Mouse (Mus musculus) midbrain, postnatal 0 days (tissue): Measurements from ENCODE around the gene Traf7. TPM values are rescaled to one million over a fixed set of nuclear protein-coding genes. Genes with fewer than 3 reads are reported as not detected.

Experiments used
- ATAC-seq: fragments of 200-750 bp; cut with Nextera tagmentation; 2 replicates; pipeline ENCODE4 v1.8.0; 2017; ENCODE audit warnings: moderate number of reproducible peaks, mild to moderate bottlenecking, moderate TSS enrichment, moderate library complexity; ENCODE audit not compliant: low FRiP score
- DNase-seq: peaks from one replicate; pipeline ENCODE4 v3.0.0-alpha.2; 2015; ENCODE audit warnings: low spot score
- H3K27ac ChIP-seq: fragments of 300-500 bp; sonication (generic); 2 replicates; pipeline ENCODE4 v1.5.1; 2014; ENCODE audit warnings: low read depth, mild to moderate bottlenecking, low read length, mixed read lengths
- H3K27me3 ChIP-seq: fragments of 300-500 bp; sonication (generic); 2 replicates; pipeline ENCODE4 v1.6.1; 2014; ENCODE audit warnings: low read length, control low read depth, mixed read lengths; ENCODE audit not compliant: insufficient read depth
- H3K36me3 ChIP-seq: fragments of 300-500 bp; sonication (generic); 2 replicates; pipeline ENCODE4 v1.6.1; 2014; ENCODE audit warnings: low read length, control low read depth, mixed read lengths; ENCODE audit not compliant: insufficient read depth
- H3K4me1 ChIP-seq: fragments of 300-500 bp; sonication (generic); 2 replicates; pipeline ENCODE4 v1.6.1; 2014; ENCODE audit warnings: mild to moderate bottlenecking, control low read depth, antibody characterized with exemption, low read length, mixed read lengths; ENCODE audit not compliant: insufficient read depth
- H3K4me2 ChIP-seq: fragments of 300-500 bp; sonication (generic); 2 replicates; pipeline ENCODE4 v1.6.1; 2014; ENCODE audit warnings: low read depth, mild to moderate bottlenecking, low read length, mixed read lengths; ENCODE audit not compliant: poor library complexity, severe bottlenecking
- H3K4me3 ChIP-seq: fragments of 300-500 bp; sonication (generic); 2 replicates; pipeline ENCODE4 v1.5.1; 2014; ENCODE audit warnings: low read depth, mild to moderate bottlenecking, low read length, moderate library complexity
- H3K9ac ChIP-seq: fragments of 300-500 bp; sonication (generic); replicated peaks from 2 replicates; pipeline ENCODE4 v1.6.1; 2014; ENCODE audit warnings: mild to moderate bottlenecking, low read length, moderate library complexity, mixed read lengths; ENCODE audit not compliant: poor library complexity, severe bottlenecking
- H3K9me3 ChIP-seq: fragments of 300-500 bp; sonication (generic); 2 replicates; pipeline ENCODE4 v1.6.1; 2016; ENCODE audit warnings: low read length, control low read depth
- CTCF ChIP-seq: IDR thresholded peaks from 2 replicates; pipeline ENCODE4 v1.5.1; 2016; ENCODE audit warnings: antibody characterized with exemption, mild to moderate bottlenecking
- WGBS: fragments of 180-500 bp; shearing (Covaris S2); extraction: QIAGEN DNeasy Blood & Tissue Kit; methylation state at CpG from one replicate; pipeline ENCODE4 v1.1.7; 2014; 5-methylcytosine and 5-hydroxymethylcytosine counted together
- polyA plus RNA-seq: library from polyadenylated mRNA; unstranded; fragments of >200 nt; fragmentation: Nextera tagmentation; extraction: Ambion mirVana; gene quantifications from 2 replicates; pipeline ENCODE4 v1.2.1, GENCODE M21; 2015
- total RNA-seq: library from RNA; depleted of rRNA; stranded (reverse); fragments of >200 nt; gene quantifications from 2 replicates; pipeline ENCODE4 v1.2.3, GENCODE M21; 2014; rRNA removed

Gene Traf7
- total and polyA plus RNA-seq, 2 experiments from 2014 or later: 71.4 to 175 TPM

- DNase-seq (no peak), ATAC-seq (no peak)
- H3K36me3 ChIP-seq: no peaks in the 10 kb centered on the region
- no peak overlapping the region for H3K4me3 ChIP-seq
- no peak overlapping the region for H3K4me2 ChIP-seq
- no peaks in the 10 kb centered on the region for H3K4me1 ChIP-seq
- no peak overlapping the region for H3K9ac ChIP-seq
- WGBS: 66% methylated on average over 6 of the region's 6 CpGs
- H3K27me3 ChIP-seq: no peaks in the 10 kb centered on the region
- H3K27ac ChIP-seq: no peak overlapping the region
- H3K9me3 ChIP-seq: no peaks in the 10 kb centered on the region
- TF ChIP-seq CTCF: no peak
These were observed 64.2 kb downstream of the Traf7 start for GRCm38 (mm10) chr17:24463374-24464133.

DNA sequence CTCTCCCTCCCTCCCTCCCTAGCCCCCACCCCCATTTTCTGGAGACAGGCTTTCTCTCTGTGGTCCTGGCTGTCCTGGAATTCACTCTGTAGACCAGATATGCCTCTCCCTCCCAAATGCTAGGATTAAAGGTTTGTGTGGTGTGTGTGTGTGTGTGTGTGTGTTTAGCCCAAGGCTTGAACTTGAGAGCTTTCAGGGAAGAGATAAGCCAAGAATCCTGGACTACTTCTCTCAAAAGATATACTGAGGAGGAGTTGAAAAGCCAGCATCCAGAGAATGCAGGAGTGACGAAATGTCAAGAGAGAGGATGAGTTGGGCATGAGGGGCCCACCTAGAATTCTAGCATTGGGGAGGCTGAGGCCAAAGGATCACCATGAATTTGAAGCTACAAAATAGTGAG is 64.8 kb downstream of the Traf7 start:
- Histone ChIP-seq H3K4me3 (no peak overlapping the region), H3K27ac (no peak overlapping the region), H3K4me2 (no peak overlapping the region), H3K4me1 (no peaks in the 10 kb centered on the region), H3K36me3 (no peaks in the 10 kb centered on the region), H3K9me3 (no peaks in the 10 kb centered on the region), H3K9ac (no peak overlapping the region), H3K27me3 (no peaks in the 10 kb centered on the region)
- DNase-seq: no peak
- 93% methylated on average over 1 of the region's 1 CpGs for WGBS
- no peak for TF ChIP-seq CTCF
- no peak for ATAC-seq

DNA sequence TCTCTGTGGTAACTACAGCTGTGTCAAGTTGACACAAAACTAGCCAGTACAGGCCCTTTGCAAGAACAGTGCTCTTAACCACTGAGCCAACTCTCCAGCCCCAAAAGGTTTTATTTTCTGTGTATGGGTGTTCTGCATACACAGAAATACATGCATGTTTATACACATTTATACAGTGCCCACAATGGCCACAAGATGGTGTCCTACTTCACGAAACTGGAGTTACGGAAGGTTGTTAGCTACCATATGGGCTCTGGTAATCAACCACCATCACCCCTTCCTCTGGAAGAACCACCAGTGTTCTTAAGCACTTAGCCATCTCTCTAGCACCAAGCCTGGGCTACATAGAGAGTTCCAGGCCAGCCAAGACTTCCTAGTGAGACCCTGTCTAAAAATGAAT is 66.2 kb downstream of the Traf7 start:
- 62% methylated on average over 2 of the region's 2 CpGs for WGBS
- no peak overlapping the region for H3K9ac ChIP-seq
- no peaks in the 10 kb centered on the region for H3K36me3 ChIP-seq
- DNase-seq (peak; percentile 42), ATAC-seq (no peak)
- peak; percentile 56 for TF ChIP-seq CTCF
- H3K4me2 ChIP-seq: no peak overlapping the region
- no peaks in the 10 kb centered on the region for H3K9me3 ChIP-seq
- no peaks in the 10 kb centered on the region for H3K4me1 ChIP-seq
- no peak overlapping the region for H3K27ac ChIP-seq
- no peaks in the 10 kb centered on the region for H3K27me3 ChIP-seq
- H3K4me3 ChIP-seq: no peak overlapping the region

Other genes with a start within 250 kb of the Traf7 start
- 0.99 and 1.8 TPM in 2 replicates for gene Abca17, start 176.9 kb downstream of the Traf7 start, total RNA-seq
- gene Abca17, start 176.9 kb downstream of the Traf7 start, polyA plus RNA-seq: 1.0 and 1.1 TPM in 2 replicates
- gene Abca3, start 176.0 kb downstream of the Traf7 start, total RNA-seq: 91.3 and 95.9 TPM in 2 replicates
- 28.8 and 32.7 TPM in 2 replicates for gene Abca3, start 176.0 kb downstream of the Traf7 start, polyA plus RNA-seq
- gene Rnps1, start 113.4 kb downstream of the Traf7 start, total RNA-seq: 248 and 260 TPM in 2 replicates
- 347 and 350 TPM in 2 replicates for gene Rnps1, start 113.4 kb downstream of the Traf7 start, polyA plus RNA-seq
- gene Eci1, start 101.3 kb downstream of the Traf7 start, total RNA-seq: 20.6 and 26.6 TPM in 2 replicates
- gene Eci1, start 101.3 kb downstream of the Traf7 start, polyA plus RNA-seq: 31.0 and 41.1 TPM in 2 replicates
- gene Dnase1l2, start 84.8 kb downstream of the Traf7 start, total RNA-seq: 5.0 and 5.6 TPM in 2 replicates
- 0.94 and 1.1 TPM in 2 replicates for gene Dnase1l2, start 84.8 kb downstream of the Traf7 start, polyA plus RNA-seq
- gene E4f1, start 57.6 kb downstream of the Traf7 start, total RNA-seq: 35.1 and 38.0 TPM in 2 replicates
- gene E4f1, start 57.6 kb downstream of the Traf7 start, polyA plus RNA-seq: 25.6 and 30.6 TPM in 2 replicates
- gene Pgp, start 57.5 kb downstream of the Traf7 start, total RNA-seq: 49.6 and 50.1 TPM in 2 replicates
- 86.8 and 88.7 TPM in 2 replicates for gene Pgp, start 57.5 kb downstream of the Traf7 start, polyA plus RNA-seq
- gene Bricd5, start 54.1 kb downstream of the Traf7 start, total RNA-seq: 0.57 TPM in 1 of 2 replicates, not detected in the other
- gene Bricd5, start 54.1 kb downstream of the Traf7 start, polyA plus RNA-seq: 0.83 and 0.95 TPM in 2 replicates
- gene Mlst8, start 48.9 kb downstream of the Traf7 start, total RNA-seq: 51.8 and 60.8 TPM in 2 replicates
- gene Mlst8, start 48.9 kb downstream of the Traf7 start, polyA plus RNA-seq: 28.4 and 29.5 TPM in 2 replicates
- gene Caskin1, start 39.3 kb downstream of the Traf7 start, total RNA-seq: 151 and 153 TPM in 2 replicates
- 43.9 and 47.5 TPM in 2 replicates for gene Caskin1, start 39.3 kb downstream of the Traf7 start, polyA plus RNA-seq
- 4.4 and 7.6 TPM in 2 replicates for gene Rab26, start 6.3 kb upstream of the Traf7 start, total RNA-seq
- gene Rab26, start 6.3 kb upstream of the Traf7 start, polyA plus RNA-seq: 15.5 and 17.7 TPM in 2 replicates
- gene Pkd1, start 21.9 kb upstream of the Traf7 start, total RNA-seq: 73.6 and 84.3 TPM in 2 replicates
- 13.6 and 14.5 TPM in 2 replicates for gene Pkd1, start 21.9 kb upstream of the Traf7 start, polyA plus RNA-seq
- gene Tsc2, start 104.7 kb upstream of the Traf7 start, total RNA-seq: 106 and 114 TPM in 2 replicates
- 56.6 and 61.7 TPM in 2 replicates for gene Tsc2, start 104.7 kb upstream of the Traf7 start, polyA plus RNA-seq
- 4.5 and 6.2 TPM in 2 replicates for gene Nthl1, start 104.7 kb upstream of the Traf7 start, total RNA-seq
- gene Nthl1, start 104.7 kb upstream of the Traf7 start, polyA plus RNA-seq: 6.0 and 7.2 TPM in 2 replicates
- gene Slc9a3r2, start 122.4 kb upstream of the Traf7 start, total RNA-seq: 61.7 and 62.8 TPM in 2 replicates
- 52.1 and 52.7 TPM in 2 replicates for gene Slc9a3r2, start 122.4 kb upstream of the Traf7 start, polyA plus RNA-seq
- gene Npw, start 130.5 kb upstream of the Traf7 start, total RNA-seq: not detected in 2 replicates
- 0.59 and 0.86 TPM in 2 replicates for gene Npw, start 130.5 kb upstream of the Traf7 start, polyA plus RNA-seq
- 36.4 and 40.0 TPM in 2 replicates for gene Zfp598, start 141.7 kb upstream of the Traf7 start, total RNA-seq
- 15.7 and 16.4 TPM in 2 replicates for gene Zfp598, start 141.7 kb upstream of the Traf7 start, polyA plus RNA-seq
- 330 and 376 TPM in 2 replicates for gene Syngr3, start 162.0 kb upstream of the Traf7 start, total RNA-seq
- gene Syngr3, start 162.0 kb upstream of the Traf7 start, polyA plus RNA-seq: 334 and 375 TPM in 2 replicates
- gene Gfer, start 168.2 kb upstream of the Traf7 start, total RNA-seq: 28.0 and 44.3 TPM in 2 replicates
- gene Gfer, start 168.2 kb upstream of the Traf7 start, polyA plus RNA-seq: 36.7 and 39.4 TPM in 2 replicates
- gene Noxo1, start 168.3 kb upstream of the Traf7 start, total RNA-seq: 7.2 and 11.1 TPM in 2 replicates
- 1.9 and 2.1 TPM in 2 replicates for gene Noxo1, start 168.3 kb upstream of the Traf7 start, polyA plus RNA-seq
- 44.0 and 56.4 TPM in 2 replicates for gene Tbl3, start 179.7 kb upstream of the Traf7 start, total RNA-seq
- gene Tbl3, start 179.7 kb upstream of the Traf7 start, polyA plus RNA-seq: 38.2 and 46.7 TPM in 2 replicates
- not detected in 2 replicates for gene Rnf151, start 190.1 kb upstream of the Traf7 start, total RNA-seq
- gene Rnf151, start 190.1 kb upstream of the Traf7 start, polyA plus RNA-seq: not detected in 2 replicates
- 2,209 and 2,389 TPM in 2 replicates for gene Rps2, start 190.2 kb upstream of the Traf7 start, total RNA-seq
- gene Rps2, start 190.2 kb upstream of the Traf7 start, polyA plus RNA-seq: 749 and 802 TPM in 2 replicates
- gene Ndufb10, start 196.5 kb upstream of the Traf7 start, total RNA-seq: 150 and 170 TPM in 2 replicates
- 344 and 349 TPM in 2 replicates for gene Ndufb10, start 196.5 kb upstream of the Traf7 start, polyA plus RNA-seq
- gene Rpl3l, start 199.9 kb upstream of the Traf7 start, total RNA-seq: not detected in 2 replicates
- 0.21 and 0.37 TPM in 2 replicates for gene Rpl3l, start 199.9 kb upstream of the Traf7 start, polyA plus RNA-seq
- 9.6 and 14.1 TPM in 2 replicates for gene Msrb1, start 208.7 kb upstream of the Traf7 start, total RNA-seq
- gene Msrb1, start 208.7 kb upstream of the Traf7 start, polyA plus RNA-seq: 20.6 and 22.6 TPM in 2 replicates
- gene Hs3st6, start 225.1 kb upstream of the Traf7 start, total RNA-seq: 0.49 TPM in 1 of 2 replicates, not detected in the other
- 0.22 and 0.50 TPM in 2 replicates for gene Hs3st6, start 225.1 kb upstream of the Traf7 start, polyA plus RNA-seq